Mouse (Mus musculus) left cerebral cortex, adult 11 months (tissue): Measurements from ENCODE around the gene 1810062G17Rik.

ENCODE experiments used
- DNase-seq: peaks from one replicate; pipeline ENCODE4 v3.0.0; 2022; ENCODE audit warnings: low spot score

Gene 1810062G17Rik

GRCm38 (mm10) chr3:36505809-36506735, 30.3 kb downstream of the 1810062G17Rik start:
- no peak for DNase-seq

GRCm38 (mm10) chr3:36511491-36511890, 35.8 kb downstream of the 1810062G17Rik start:
- no peak for DNase-seq

GRCm38 (mm10) chr3:36516196-36516595, 40.5 kb downstream of the 1810062G17Rik start:
- no peak for DNase-seq

GRCm38 (mm10) chr3:36521073-36522060, 45.6 kb downstream of the 1810062G17Rik start, which contains the start of gene Gm11549:
Gene Gm11549, minus strand, starts transcription at chr3:36521813.
- no peak for DNase-seq

- no peak for DNase-seq
Observed at GRCm38 (mm10) chr3:36522137-36522536, 46.4 kb downstream of the 1810062G17Rik start.

- DNase-seq = no peak
Observed at GRCm38 (mm10) chr3:36524466-36524865, 48.7 kb downstream of the 1810062G17Rik start.

- DNase-seq = peak; percentile 66
Observed at GRCm38 (mm10) chr3:36530345-36530744, 54.6 kb downstream of the 1810062G17Rik start.

GRCm38 (mm10) chr3:36530781-36531180, 55.0 kb downstream of the 1810062G17Rik start:
- DNase-seq = no peak

GRCm38 (mm10) chr3:36531242-36531641, 55.5 kb downstream of the 1810062G17Rik start:
- no peak for DNase-seq
